Mouse (Mus musculus): ENCODE measurements around the gene Slc9a1. TPM values are rescaled to one million over a fixed set of nuclear protein-coding genes. Genes with fewer than 3 reads are reported as not detected.
A peak's percentile ranks its signal among the peaks of the same experiment; 100 is the strongest.

Slc9a1 gene
- total RNA-seq, 2 experiments from 2014 or later: 6.5 to 8.3 TPM

GRCm38 (mm10) chr4:133397961-133398360 lies 28.5 kb downstream of the Slc9a1 start:
- ATAC-seq (replicated peaks; ENCODE audit: low FRiP score, poor library complexity, severe bottlenecking): no peak

- no peak for ATAC-seq (replicated peaks; ENCODE audit: low FRiP score, poor library complexity, severe bottlenecking)
These were observed 29.1 kb downstream of the Slc9a1 start for GRCm38 (mm10) chr4:133398619-133399018.

GRCm38 (mm10) chr4:133399509-133399908 lies 30.0 kb downstream of the Slc9a1 start:
- ATAC-seq (replicated peaks; ENCODE audit: low FRiP score, poor library complexity, severe bottlenecking): no peak

- no peak for ATAC-seq (replicated peaks; ENCODE audit: low FRiP score, poor library complexity, severe bottlenecking)
These were observed 30.6 kb downstream of the Slc9a1 start for GRCm38 (mm10) chr4:133400098-133400497.

- peak; percentile 71 for ATAC-seq (replicated peaks; ENCODE audit: low FRiP score, poor library complexity, severe bottlenecking)
These were observed 32.5 kb downstream of the Slc9a1 start for GRCm38 (mm10) chr4:133402011-133402410.

GRCm38 (mm10) chr4:133403611-133404228 lies 34.2 kb downstream of the Slc9a1 start:
- no peak for ATAC-seq (replicated peaks; ENCODE audit: low FRiP score, poor library complexity, severe bottlenecking)

- no peak for ATAC-seq (replicated peaks; ENCODE audit: low FRiP score, poor library complexity, severe bottlenecking)
These were observed 34.8 kb downstream of the Slc9a1 start for GRCm38 (mm10) chr4:133404256-133404655.

- ATAC-seq (replicated peaks; ENCODE audit: low FRiP score, poor library complexity, severe bottlenecking): no peak
These were observed 37.0 kb downstream of the Slc9a1 start for GRCm38 (mm10) chr4:133406313-133407056.

- ATAC-seq (replicated peaks; ENCODE audit: low FRiP score, poor library complexity, severe bottlenecking): no peak
These were observed 37.7 kb downstream of the Slc9a1 start for GRCm38 (mm10) chr4:133407114-133407787.

- no peak for ATAC-seq (replicated peaks; ENCODE audit: low FRiP score, poor library complexity, severe bottlenecking)
These were observed 38.5 kb downstream of the Slc9a1 start for GRCm38 (mm10) chr4:133408006-133408405.

GRCm38 (mm10) chr4:133410994-133411393 lies 41.5 kb downstream of the Slc9a1 start:
- no peak for ATAC-seq (replicated peaks; ENCODE audit: low FRiP score, poor library complexity, severe bottlenecking)

GRCm38 (mm10) chr4:133412096-133412495 lies 42.6 kb downstream of the Slc9a1 start:
- no peak for ATAC-seq (replicated peaks; ENCODE audit: low FRiP score, poor library complexity, severe bottlenecking)

GRCm38 (mm10) chr4:133412575-133413540 lies 43.4 kb downstream of the Slc9a1 start:
- ATAC-seq (replicated peaks; ENCODE audit: low FRiP score, poor library complexity, severe bottlenecking): peak; percentile 58

GRCm38 (mm10) chr4:133413617-133414016 lies 44.1 kb downstream of the Slc9a1 start:
- ATAC-seq (replicated peaks; ENCODE audit: low FRiP score, poor library complexity, severe bottlenecking): no peak

GRCm38 (mm10) chr4:133414920-133415319 lies 45.4 kb downstream of the Slc9a1 start:
- no peak for ATAC-seq (replicated peaks; ENCODE audit: low FRiP score, poor library complexity, severe bottlenecking)

- peak; percentile 46 for ATAC-seq (replicated peaks; ENCODE audit: low FRiP score, poor library complexity, severe bottlenecking)
These were observed 50.0 kb downstream of the Slc9a1 start for GRCm38 (mm10) chr4:133419312-133420004.

- ATAC-seq (replicated peaks; ENCODE audit: low FRiP score, poor library complexity, severe bottlenecking): no peak
These were observed 52.5 kb downstream of the Slc9a1 start for GRCm38 (mm10) chr4:133421989-133422388.

- ATAC-seq (replicated peaks; ENCODE audit: low FRiP score, poor library complexity, severe bottlenecking): no peak
These were observed 53.1 kb downstream of the Slc9a1 start for GRCm38 (mm10) chr4:133422601-133423000.

- ATAC-seq (replicated peaks; ENCODE audit: low FRiP score, poor library complexity, severe bottlenecking): 0 out of 2 replicates have a peak, but pooled peaks have one; percentile 40
These were observed 53.6 kb downstream of the Slc9a1 start for GRCm38 (mm10) chr4:133423108-133423507.

All from erythroblast, adult 5-6 weeks (primary cell).